Mouse (Mus musculus) spleen, adult 2 months (tissue): ENCODE measurements around the gene Defb21.

ENCODE experiments used
- CTCF ChIP-seq: fragments of 200-500 bp; IDR thresholded peaks from 2 replicates; pipeline ENCODE4 v1.5.1; 2011; ENCODE audit warnings: mild to moderate bottlenecking, inconsistent platforms; ENCODE audit not compliant: insufficient read depth, insufficient read length, insufficient replicate concordance; ENCODE audit errors: extremely low read depth
- POLR2A ChIP-seq: fragments of 200-500 bp; IDR thresholded peaks from 2 replicates; pipeline ENCODE4 v1.6.1; 2011; ENCODE audit warnings: low read depth, low read length, inconsistent platforms

- TF ChIP-seq CTCF, result no peak
- TF ChIP-seq POLR2A, result no peak
Measured at GRCm38 (mm10) chr2:152569038-152569437, 3.5 kb upstream of the Defb21 start, which contains the start of gene Gm17416.
